Mouse (Mus musculus) v-Abl transformed pro-B cells (cell line): ENCODE data around the gene Slc25a13.

Source experiments
- in situ Hi-C, 2 experiments: fragments of 400-800 bp; cut with MboI; formaldehyde crosslinking; loops; one replicate each; pipeline ENCODE4 v1.15.1; 2025; ENCODE audit not compliant: unreplicated experiment in 2 of 2

The Slc25a13 gene

DNA sequence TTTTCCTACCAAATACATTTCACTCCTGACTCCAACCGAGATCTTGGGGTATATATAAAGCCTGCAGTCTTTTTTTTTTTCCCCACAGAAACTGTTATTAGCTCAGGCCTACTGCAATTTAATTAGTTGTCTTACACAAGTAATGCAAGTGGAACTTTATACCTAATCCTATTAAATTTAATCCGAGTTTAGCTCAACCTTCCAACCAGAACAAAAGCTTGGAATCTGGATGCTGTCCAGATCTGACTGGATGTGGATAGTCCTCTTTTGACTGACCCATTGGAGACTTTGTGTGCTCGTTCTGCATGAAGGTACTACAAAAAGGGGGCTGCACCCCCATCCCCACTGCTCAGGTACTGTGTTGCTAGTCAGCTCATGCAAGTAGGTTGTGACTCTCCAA is 163.0 kb downstream of the Slc25a13 start:
- in situ Hi-C loops: no loop called here

DNA sequence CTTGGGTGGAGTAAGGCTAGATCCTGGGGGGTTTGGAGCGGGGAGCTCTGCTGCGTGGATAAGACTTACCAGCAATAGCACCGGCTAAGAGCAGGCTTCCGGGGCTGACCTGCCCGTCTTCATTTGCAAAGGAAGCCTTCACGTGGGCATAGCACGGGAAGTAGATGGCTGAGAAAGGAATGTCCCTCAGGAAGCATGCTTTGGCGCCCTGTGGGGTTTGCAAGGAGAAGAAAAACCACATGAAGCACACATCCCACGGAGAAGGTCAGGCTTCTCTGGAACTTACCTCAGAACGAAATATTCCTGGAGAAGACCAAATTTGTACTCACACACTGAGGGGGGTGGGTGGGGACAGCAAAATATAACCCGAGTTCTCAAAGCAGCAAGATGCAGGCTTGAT is 164.3 kb downstream of the Slc25a13 start:
- in situ Hi-C loops: no loop called here

DNA sequence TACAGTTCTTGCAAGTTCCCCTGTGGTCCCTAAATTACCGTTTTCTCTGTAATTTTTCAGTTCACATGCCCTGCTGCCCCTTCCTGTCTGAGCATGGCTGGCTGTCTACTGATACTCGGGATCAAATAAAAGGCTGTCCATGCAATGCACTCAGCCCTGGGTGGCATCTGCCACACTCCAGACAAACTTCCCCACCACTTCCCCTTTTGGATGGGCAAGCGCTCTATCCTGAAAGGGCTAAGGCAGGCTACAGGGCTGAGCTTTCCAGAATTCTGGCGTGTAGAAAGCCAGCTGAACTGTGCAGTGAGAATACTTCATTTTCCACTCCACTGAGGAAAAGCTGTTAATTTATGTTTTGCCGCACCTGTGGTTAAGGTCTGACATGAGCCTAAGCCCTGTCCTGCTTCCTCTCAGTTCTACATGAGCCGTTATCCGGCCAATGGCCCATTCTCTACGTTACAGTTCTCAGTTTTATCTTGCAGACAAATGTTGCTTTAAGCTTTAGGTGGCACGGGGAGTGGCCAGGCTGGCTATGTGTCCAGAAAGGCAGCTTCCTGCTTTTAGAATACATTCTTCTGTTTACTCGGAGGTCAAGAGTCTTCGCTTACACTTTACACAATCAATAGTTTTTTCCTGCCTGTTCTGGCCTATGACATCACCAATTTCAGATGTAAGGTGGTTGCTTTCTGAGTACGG is 170.1 kb downstream of the Slc25a13 start:
- in situ Hi-C loops: no loop called here

DNA sequence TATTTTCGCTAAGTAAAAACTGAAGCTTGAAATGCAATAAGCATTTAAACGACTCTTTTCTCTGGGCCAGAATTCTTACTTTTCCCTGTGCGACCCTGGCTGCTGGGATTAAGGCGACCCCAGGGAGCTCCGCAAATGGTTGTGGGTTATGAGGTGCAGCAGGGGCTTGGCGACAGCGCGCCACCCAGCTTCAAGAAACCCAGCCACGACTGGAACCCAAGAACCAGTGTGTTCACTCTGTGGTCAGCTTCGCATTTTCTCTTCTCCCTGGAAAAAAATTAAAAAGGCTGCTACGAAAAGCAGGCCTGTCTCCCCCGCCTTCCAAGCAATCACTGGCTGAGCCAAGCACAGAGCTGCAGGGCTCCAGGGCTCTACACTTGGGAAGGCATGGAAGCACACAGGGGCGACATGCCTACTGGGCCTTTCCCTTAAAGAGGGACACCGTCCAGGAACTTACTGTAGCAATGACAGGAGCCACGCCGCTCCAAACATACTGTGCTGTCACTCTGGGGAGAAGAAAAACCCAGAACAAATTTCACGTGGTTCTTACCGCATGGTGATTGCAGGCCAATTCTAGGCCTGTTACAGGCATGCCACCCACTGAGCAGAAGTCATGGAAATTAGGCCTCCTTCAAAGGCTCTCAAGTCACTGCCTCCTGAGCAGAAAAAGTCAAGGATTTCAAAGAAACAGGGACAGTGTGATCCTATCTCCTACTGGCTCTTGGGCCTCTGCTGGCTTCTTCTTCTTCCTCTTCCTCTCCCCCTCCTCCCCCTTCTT is 178.0 kb downstream of the Slc25a13 start:
- in situ Hi-C loops: no loop called here

DNA sequence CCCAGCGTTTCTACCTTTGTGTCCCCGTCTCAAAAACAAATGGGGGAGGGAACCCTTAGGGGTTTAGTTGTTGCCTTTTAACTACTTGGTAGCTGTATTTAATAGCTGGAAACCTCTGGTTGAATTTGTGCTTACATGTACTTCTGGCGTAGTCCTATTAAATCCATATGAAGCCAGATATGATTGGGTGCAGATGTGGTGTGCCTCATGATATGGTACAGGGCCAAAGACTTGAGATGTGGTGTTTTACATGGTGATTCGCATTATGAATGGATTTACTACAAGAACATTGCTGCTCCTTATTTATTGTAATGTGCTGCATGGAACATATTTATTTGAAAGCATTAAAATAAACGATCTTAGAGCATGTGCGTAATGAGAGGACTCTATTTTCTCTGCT is 189.3 kb downstream of the Slc25a13 start:
- in situ Hi-C loops: no loop called here

DNA sequence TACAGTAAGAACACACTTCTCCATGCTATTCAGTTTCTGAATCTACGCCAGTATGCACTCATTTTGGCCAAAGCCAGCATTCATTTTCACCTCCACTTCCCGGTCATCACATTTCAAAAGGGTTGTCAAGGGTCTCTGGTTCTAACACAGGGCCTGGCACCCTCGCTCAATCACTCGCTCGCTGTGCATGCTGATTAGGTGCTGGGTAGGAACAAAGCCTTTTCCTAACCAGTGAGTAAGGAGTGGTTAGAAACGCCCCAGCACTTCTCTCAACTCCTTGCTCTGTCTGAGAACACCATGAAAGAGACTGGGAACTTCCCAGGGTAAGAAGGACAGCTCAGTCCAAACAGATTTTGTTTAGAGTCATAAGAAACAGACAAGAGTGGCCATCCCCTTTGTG is 193.0 kb downstream of the Slc25a13 start:
- in situ Hi-C loops: no loop called here

DNA sequence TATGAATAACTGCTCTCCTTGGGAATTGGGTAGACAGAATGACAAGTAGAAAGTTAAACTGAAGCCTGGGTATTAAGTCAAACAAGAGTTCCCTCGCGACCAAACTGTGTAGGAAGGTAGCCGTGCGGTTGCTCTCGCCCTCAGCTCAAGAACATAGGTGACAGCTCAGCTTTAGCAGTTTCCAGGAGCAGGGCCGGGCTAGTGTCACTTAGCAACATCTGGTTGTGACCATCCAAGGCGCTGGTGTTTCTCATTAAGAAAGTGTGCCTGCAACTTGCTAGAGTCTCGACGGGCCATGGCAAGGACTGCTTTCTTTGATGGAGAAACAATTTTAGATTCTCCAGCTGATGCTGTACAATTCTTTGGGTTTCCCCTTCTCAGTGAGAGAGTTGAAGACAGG is 200.0 kb downstream of the Slc25a13 start:
- in situ Hi-C loops: no loop called here

DNA sequence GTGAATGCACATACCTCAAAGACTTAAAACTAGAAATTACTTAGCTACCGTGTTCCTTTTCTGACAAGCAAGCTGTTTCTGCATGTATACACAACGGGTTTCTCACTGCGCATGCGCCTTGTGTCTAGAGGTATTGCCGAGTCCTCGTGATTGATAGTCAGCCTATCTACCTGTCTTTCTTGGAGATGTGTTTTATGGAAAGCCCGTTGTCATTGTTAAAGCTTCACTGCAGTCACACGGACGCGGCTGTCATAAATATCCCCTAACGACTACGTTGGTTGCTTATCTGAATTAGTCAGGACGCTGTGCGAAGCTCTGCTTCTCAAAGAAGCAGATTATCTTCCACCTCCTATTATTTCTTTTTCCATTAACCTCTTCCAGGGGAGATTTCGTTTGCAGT is 201.4 kb downstream of the Slc25a13 start:
- in situ Hi-C loops: no loop called here

DNA sequence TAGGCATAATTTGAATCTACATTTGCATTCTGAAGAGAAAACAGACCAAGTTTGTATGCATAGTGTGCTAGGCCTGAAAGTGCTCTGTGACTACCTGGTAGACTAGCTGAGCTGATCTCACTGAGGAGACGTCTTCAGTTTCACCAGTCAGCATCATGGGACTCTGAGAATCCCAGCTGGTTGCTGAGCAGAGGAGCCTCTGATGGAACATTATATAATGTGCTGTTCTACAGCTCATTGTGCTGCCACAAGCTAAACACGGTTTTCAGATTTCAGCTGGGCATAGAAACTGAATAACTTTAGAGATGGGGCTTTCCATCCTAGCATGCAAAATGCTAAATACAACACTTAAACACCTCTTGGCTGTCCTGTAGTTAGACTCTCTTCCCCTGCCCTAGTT is 205.6 kb downstream of the Slc25a13 start:
- in situ Hi-C loops: no loop called here

DNA sequence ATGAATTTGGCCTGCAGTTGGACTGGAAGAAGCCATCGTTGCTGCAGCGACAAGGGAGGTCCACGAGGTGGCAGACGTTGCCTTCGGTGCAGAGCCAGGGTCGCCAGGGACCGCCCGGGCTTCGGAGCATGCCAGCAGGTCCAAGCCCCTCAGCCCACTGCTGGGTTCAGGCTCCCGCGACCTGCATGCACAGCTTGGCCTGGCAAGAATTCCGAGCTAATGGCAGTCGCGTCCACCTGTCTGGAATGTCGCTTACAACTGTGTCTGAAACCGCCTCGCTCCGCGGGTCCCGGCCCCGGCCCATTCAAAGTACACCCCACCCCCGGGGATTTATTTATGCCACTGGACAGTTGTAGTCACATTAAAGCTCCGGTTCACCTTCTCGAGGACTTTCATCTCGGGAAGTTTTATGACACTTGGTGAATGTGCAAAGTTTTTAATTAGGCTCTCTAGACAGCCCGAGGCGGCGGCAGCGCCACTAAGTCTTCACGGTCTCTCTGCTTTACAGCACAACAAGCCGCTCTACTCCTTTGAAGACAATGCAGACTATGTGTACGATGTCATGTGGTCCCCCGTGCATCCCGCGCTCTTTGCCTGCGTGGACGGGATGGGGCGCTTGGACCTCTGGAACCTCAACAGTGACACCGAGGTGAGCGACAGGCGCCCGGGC is 211.1 kb downstream of the Slc25a13 start:
- in situ Hi-C loops: no loop called here

DNA sequence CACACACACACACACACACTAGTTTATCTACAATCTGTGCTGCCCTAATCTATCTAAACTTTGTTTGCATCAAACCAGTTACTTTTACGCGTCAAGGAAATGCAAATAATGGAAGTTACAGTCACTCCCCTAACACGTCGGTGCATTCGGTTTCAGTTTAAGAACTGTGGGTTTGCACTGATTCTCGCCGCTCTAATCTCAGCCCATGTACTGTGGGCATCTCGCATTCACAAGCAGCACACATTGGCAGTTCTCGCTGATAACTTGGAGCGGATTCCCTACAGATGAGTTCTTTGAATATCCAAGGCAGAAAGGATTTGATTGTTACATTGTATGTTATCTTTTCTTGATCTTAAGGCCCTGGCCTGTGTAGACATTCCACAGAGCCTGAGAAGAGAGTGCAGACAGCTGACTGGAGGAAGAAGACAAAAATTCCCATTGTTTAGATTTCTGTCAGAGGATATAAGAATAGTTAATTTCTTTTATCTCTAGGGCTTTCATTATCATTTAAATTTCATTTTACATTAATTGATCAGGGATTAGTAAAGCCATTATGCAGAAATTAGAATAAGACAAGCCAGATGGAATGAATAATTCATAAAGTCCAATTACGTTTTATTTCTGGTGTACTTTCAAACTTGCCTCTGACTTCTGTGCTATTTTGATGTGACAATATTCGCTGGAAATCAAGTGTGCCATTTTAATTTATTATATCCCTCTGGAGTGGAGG is 212.1 kb downstream of the Slc25a13 start:
- in situ Hi-C loops: no loop called here

DNA sequence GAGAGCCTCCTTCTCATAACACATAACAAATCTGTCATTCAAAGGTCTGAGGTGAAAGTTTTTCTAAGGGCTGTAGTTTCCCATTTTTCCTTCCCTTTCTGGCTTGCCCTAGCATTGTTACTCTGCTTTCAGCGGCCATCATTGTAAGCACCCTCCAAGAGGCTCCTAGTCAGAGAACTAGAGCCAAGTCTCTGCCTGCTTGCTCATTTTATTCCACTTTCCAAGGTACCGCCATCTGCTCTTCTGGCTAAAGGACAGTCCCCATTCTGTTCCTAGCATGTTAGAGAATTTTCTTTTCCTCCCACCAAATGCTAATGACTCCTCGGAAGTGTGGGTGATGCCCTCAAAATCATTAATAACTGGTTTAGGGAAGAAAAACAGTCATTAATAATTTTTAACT is 214.9 kb downstream of the Slc25a13 start:
- in situ Hi-C loops: no loop called here

DNA sequence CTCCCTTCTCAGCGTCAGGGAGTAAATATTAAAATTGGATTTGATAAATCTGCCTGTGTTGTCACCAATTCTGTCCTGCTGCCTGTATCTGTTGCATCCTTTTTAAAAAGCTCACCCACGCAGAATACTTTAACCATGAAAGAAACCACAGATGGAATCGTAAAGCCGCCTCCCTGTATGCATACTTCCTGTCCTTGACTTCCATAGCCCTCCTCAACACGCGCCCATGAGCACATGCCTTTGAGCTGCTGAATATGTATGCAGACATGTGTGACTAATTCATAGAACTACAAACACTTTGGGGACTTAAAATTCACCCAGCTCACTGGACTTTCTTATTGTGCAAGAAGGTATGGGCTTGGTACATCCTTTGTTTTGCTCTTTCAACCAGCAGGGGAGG is 219.4 kb downstream of the Slc25a13 start:
- in situ Hi-C loops: no loop called here

DNA sequence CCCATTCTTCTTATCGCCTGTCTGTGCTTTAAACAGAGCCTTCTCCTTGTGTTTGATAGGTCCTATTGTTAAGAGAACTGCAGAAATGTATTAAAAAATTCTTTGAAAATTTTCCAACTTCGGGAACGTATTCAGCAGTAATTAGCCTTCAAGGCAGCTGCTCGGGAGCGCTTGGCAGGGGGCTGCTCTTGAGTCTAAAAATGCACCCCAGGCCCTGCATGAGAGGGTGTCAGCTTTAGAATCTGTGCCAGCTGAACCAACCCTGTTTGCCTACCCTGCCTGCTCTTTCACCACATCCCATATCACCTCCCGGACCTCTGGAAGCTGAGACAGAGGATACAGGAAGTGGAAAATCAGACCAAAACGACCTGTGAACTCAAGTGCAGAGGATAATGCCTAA is 223.9 kb downstream of the Slc25a13 start:
- in situ Hi-C loops: no loop called here

DNA sequence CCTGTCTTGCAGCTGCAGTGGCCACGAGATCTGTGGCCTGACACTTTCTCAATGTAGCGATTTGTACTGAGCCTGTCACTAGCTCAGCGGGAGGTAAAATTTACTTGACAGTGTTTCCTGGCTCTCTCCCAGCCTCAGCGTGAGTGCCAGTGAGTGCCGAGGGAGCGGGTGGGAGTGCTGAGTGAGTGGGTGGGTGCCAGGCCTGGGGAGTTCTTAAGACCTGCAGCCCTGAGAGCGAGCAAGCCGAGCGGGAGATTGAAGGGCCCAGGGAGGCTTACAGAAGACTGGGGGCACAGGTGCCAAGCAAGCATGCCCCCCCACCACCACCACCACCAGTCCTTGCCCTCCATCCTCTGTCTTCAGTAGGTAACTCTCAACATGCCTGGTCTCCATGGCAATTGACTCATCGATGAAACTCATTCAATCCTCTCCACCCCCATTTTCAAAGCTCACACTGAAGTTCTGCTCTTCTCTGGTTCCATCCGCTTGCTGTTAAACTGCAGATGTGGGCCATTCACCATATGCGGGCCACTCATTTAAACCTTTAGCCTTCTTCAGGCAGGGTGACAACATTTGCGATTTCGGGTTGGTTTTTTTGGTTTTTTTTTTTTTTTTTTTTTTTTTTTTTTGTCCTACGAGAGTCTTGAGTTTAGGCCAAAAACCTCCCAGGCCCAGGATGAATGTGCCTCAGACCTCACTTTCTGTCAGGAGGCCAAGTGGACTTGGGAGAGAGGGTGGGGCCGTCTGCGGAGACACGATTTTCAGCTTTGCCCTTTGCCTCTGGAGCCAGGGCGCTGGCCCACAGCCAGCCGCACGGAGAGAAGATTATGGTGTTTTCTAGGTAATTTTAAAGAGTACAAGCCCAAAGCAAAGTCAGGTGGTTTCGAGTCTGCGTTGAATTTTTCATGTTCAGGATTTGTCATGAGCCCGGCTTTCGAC is 224.9 kb downstream of the Slc25a13 start:
- in situ Hi-C loops: no loop called here

DNA sequence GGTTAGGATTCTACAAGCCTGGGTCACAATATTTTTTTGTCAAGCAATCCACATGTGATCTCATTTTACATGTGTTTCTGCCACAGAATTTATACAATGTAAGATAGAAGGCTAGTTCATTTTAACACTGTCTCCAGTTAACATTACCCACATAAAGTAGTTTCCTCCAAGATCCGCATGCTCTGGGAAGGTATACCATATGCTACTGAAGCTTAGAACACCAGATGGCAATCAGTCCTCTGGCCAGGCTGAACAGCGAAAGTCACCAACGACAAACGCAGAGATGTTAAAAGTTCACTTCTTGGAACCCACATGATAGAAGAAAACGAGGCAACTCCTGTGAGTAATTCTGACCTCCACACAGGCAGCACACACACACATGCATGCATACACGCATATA is 225.7 kb downstream of the Slc25a13 start:
- in situ Hi-C loops: no loop called here
